ENCODE assay signal across 8 mouse cellular contexts in genomic region chr2:129801231-129802029, GRCm38 (mm10). TPM values are rescaled to one million over a fixed set of nuclear protein-coding genes. Genes with fewer than 3 reads are reported as not detected.
A peak's percentile ranks its signal among the peaks of the same experiment; 100 is the strongest.
DNase-seq lines count a peak whose midpoint lies in the region; ATAC-seq and TF ChIP-seq lines count a peak whose summit lies in the region.

No protein-coding gene starts in this region.

- H3K9me3 ChIP-seq in embryonic facial prominence, embryonic 10.5 days, result no peaks in the 10 kb centered on the region
- H3K9me3 ChIP-seq in intestine, postnatal 0 days (ENCODE audit: control insufficient read depth), result no peaks in the 10 kb centered on the region
- no peaks in the 10 kb centered on the region for H3K9me3 ChIP-seq in midbrain, embryonic 11.5 days (ENCODE audit: control insufficient read depth, low read length)

- DNase-seq in adrenal gland, postnatal 14 days, result peak; percentile 96
- DNase-seq in embryonic facial prominence, embryonic 10.5 days (ENCODE audit: low spot score), result peak; percentile 92
- DNase-seq in left cerebral cortex, postnatal 4 days, result peak; percentile 93
- peak; percentile 100 for DNase-seq in midbrain, embryonic 11.5 days (ENCODE audit: low spot score, missing footprints)
- peak; percentile 94 for DNase-seq in right cerebral cortex, postnatal 4 days
- peak; percentile 89 for DNase-seq in yolk sac, embryonic 10.5 days (ENCODE audit: low spot score)

- peaks cover 44% of the 10 kb centered on the region for H3K36me3 ChIP-seq in embryonic facial prominence, embryonic 10.5 days (replicated peaks)
- H3K36me3 ChIP-seq in intestine, postnatal 0 days (ENCODE audit: control insufficient read depth, insufficient read depth), result peaks cover 6% of the 10 kb centered on the region; the same call in 1 of the 2 replicates
- H3K36me3 ChIP-seq in midbrain, embryonic 11.5 days (ENCODE audit: control insufficient read depth, insufficient read depth, low read length), result 0 out of 2 replicates have a peak, but pooled peaks cover 3% of the 10 kb centered on the region

- peak overlapping the region; percentile 88 for H3K9ac ChIP-seq in intestine, postnatal 0 days (ENCODE audit: low read depth, low read length)
- H3K9ac ChIP-seq in midbrain, embryonic 11.5 days (ENCODE audit: low read length), result peak overlapping the region; percentile 85

- peak; percentile 72 for ATAC-seq in granulocyte monocyte progenitor cell, adult 5-6 weeks (replicated peaks; ENCODE audit: poor library complexity, severe bottlenecking)
- peak; percentile 80 for ATAC-seq in intestine, postnatal 0 days
- ATAC-seq in midbrain, embryonic 11.5 days (ENCODE audit: low FRiP score), result peak; percentile 84

- peak overlapping the region; percentile 75 for H3K4me3 ChIP-seq in embryonic facial prominence, embryonic 10.5 days
- peak overlapping the region; percentile 96 for H3K4me3 ChIP-seq in intestine, postnatal 0 days (ENCODE audit: low read depth, low read length)
- peak overlapping the region; percentile 91 for H3K4me3 ChIP-seq in midbrain, embryonic 11.5 days (ENCODE audit: low read depth, low read length)

- peak overlapping the region; percentile 97 for H3K27ac ChIP-seq in embryonic facial prominence, embryonic 10.5 days (replicated peaks)
- H3K27ac ChIP-seq in intestine, postnatal 0 days (ENCODE audit: low read depth, low read length), result peak overlapping the region; percentile 97
- peak overlapping the region; percentile 93 for H3K27ac ChIP-seq in midbrain, embryonic 11.5 days (ENCODE audit: low read depth, low read length)

- H3K4me2 ChIP-seq in intestine, postnatal 0 days (replicated peaks; ENCODE audit: low read depth), result peak overlapping the region; percentile 84
- H3K4me2 ChIP-seq in midbrain, embryonic 11.5 days, result peak overlapping the region; percentile 95

- under 1% methylated on average over 73 of the region's 73 CpGs for WGBS in embryonic facial prominence, embryonic 10.5 days
- WGBS in intestine, postnatal 0 days, result 0% methylated on average over 67 of the region's 73 CpGs
- under 1% methylated on average over 73 of the region's 73 CpGs for WGBS in midbrain, embryonic 11.5 days

- peaks cover 31% of the 10 kb centered on the region for H3K4me1 ChIP-seq in embryonic facial prominence, embryonic 10.5 days
- H3K4me1 ChIP-seq in intestine, postnatal 0 days (replicated peaks; ENCODE audit: control insufficient read depth, insufficient read depth, low read length), result peaks cover 5% of the 10 kb centered on the region; the same call in 1 of the 2 replicates
- peaks cover 22% of the 10 kb centered on the region for H3K4me1 ChIP-seq in midbrain, embryonic 11.5 days (ENCODE audit: control insufficient read depth, insufficient read depth, low read length)

- intact Hi-C loops in left cerebral cortex, postnatal 4 days (cut with DNase I), result loop anchor here (5.0 kb wide), 1 partner anchor 41 kb away; no protein-coding TSS in a partner anchor

- TF ChIP-seq CTCF in intestine, postnatal 0 days (IDR thresholded peaks at IDR 0.05; ENCODE audit: low read depth), result peak; percentile 35

- no peaks in the 10 kb centered on the region for H3K27me3 ChIP-seq in embryonic facial prominence, embryonic 10.5 days (replicated peaks; ENCODE audit: low read depth, poor library complexity, severe bottlenecking)
- H3K27me3 ChIP-seq in intestine, postnatal 0 days (replicated peaks; ENCODE audit: control insufficient read depth, insufficient read depth, low read length), result no peaks in the 10 kb centered on the region
- no peaks in the 10 kb centered on the region for H3K27me3 ChIP-seq in midbrain, embryonic 11.5 days (ENCODE audit: control insufficient read depth, insufficient read depth, low read length)

RNA-seq across cellular contexts. Expression of gene Stk35, which starts 1.1 kb away (rescaled TPM):
- 22.2 and 23.9 TPM in 2 replicates for total RNA-seq in adrenal gland, postnatal 14 days (2021)
- 11.7 and 12.5 TPM in 2 replicates for polyA plus RNA-seq in embryonic facial prominence, embryonic 10.5 days (2016; fragmentation: Nextera tagmentation; extraction: Ambion mirVana)
- total RNA-seq in granulocyte monocyte progenitor cell, adult 5-6 weeks (2014; fragmentation: Nextera tagmentation), result 16.8 and 19.3 TPM in 2 replicates
- total RNA-seq in granulocyte monocyte progenitor cell, adult 5-6 weeks (2017), result 8.7 and 9.1 TPM in 2 replicates
- polyA plus RNA-seq in intestine, postnatal 0 days (2015; fragmentation: Nextera tagmentation; extraction: Ambion mirVana), result 5.0 and 5.7 TPM in 2 replicates
- total RNA-seq in left cerebral cortex, postnatal 4 days (2021), result 10 to 100 TPM; 24.7 to 27.3 TPM
- polyA plus RNA-seq in midbrain, embryonic 11.5 days (2014; fragmentation: Nextera tagmentation; extraction: Ambion mirVana), result 14.3 and 14.6 TPM in 2 replicates

Comparison
In these comparisons a context has a peak if more than half of its experiments do, and no peak if none do; other contexts are left out.
1. Peak in every context shown above with its lines: DNase-seq, ATAC-seq, H3K4me3 ChIP-seq and H3K27ac ChIP-seq.